Mouse (Mus musculus) midbrain, embryonic 14.5 days (tissue): ENCODE results near the gene Apopt1. TPM values are rescaled to one million over a fixed set of nuclear protein-coding genes. Genes with fewer than 3 reads are reported as not detected.
A peak's percentile ranks its signal among the peaks of the same experiment; 100 is the strongest.

Experiments used
- ATAC-seq: fragments of 200-750 bp; cut with Nextera tagmentation; 2 replicates; pipeline ENCODE4 v1.8.0; 2017; ENCODE audit warnings: moderate number of reproducible peaks, moderate library complexity; ENCODE audit not compliant: low FRiP score, low TSS enrichment
- DNase-seq: peaks from one replicate; pipeline ENCODE4 v3.0.0-alpha.2; 2015
- H3K27ac ChIP-seq: fragments of 300-500 bp; sonication (generic); replicated peaks from 2 replicates; pipeline ENCODE4 v1.5.1; 2014; ENCODE audit warnings: mild to moderate bottlenecking, low read depth, low read length, moderate library complexity
- H3K27me3 ChIP-seq: fragments of 300-500 bp; sonication (generic); 2 replicates; pipeline ENCODE4 v1.6.1; 2014; ENCODE audit warnings: low read length, control low read depth, mixed read lengths; ENCODE audit not compliant: control insufficient read depth, insufficient read depth
- H3K36me3 ChIP-seq: fragments of 300-500 bp; sonication (generic); 2 replicates; pipeline ENCODE4 v1.6.1; 2014; ENCODE audit warnings: low read length, control low read depth; ENCODE audit not compliant: control insufficient read depth, insufficient read depth
- H3K4me1 ChIP-seq: fragments of 300-500 bp; sonication (generic); 2 replicates; pipeline ENCODE4 v1.6.1; 2014; ENCODE audit warnings: mild to moderate bottlenecking, antibody characterized with exemption, low read length, control low read depth; ENCODE audit not compliant: control insufficient read depth, insufficient read depth
- H3K4me2 ChIP-seq: fragments of 300-500 bp; sonication (generic); 2 replicates; pipeline ENCODE4 v1.6.1; 2014; ENCODE audit warnings: mild to moderate bottlenecking, low read length, moderate library complexity
- H3K4me3 ChIP-seq: fragments of 300-500 bp; sonication (generic); replicated peaks from 2 replicates; pipeline ENCODE4 v1.5.1; 2014; ENCODE audit warnings: low read depth, low read length
- H3K9ac ChIP-seq: fragments of 300-500 bp; sonication (generic); replicated peaks from 2 replicates; pipeline ENCODE4 v1.6.1; 2014; ENCODE audit warnings: mild to moderate bottlenecking, low read length, moderate library complexity
- H3K9me3 ChIP-seq: fragments of 300-500 bp; sonication (generic); 2 replicates; pipeline ENCODE4 v1.6.1; 2016; ENCODE audit warnings: low read length, control low read depth, mixed read lengths; ENCODE audit not compliant: control insufficient read depth
- WGBS: fragments of 180-500 bp; shearing (Covaris S2); extraction: QIAGEN DNeasy Blood & Tissue Kit; methylation state at CpG from one replicate; pipeline ENCODE4 v1.1.7; 2014; 5-methylcytosine and 5-hydroxymethylcytosine counted together
- polyA plus RNA-seq: library from polyadenylated mRNA; unstranded; fragments of >200 nt; fragmentation: Nextera tagmentation; extraction: Ambion mirVana; gene quantifications from 2 replicates; pipeline ENCODE4 v1.2.1, GENCODE M21; 2014

The Apopt1 gene
- polyA plus RNA-seq, 1 experiment from 2014 or later = 57.6 TPM

DNA sequence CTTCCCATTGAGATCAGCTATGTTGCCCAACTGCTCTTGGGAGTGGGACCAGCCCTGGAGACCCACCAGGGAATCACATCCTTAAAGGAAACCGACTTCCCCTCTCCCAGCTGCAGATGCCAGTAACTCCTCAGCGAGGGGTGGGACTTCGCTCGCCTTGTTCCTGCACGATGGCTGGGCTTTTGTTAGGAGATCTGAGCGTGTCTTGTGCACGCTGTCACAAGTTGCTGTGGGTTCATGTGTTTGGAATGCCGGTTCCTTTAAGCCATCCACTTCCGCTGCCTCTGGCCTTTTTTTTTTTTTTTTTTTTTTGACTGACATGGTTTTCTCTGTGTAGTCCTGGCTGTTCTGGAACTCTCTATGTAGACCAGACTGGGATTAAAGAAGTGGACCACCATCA, 24.3 kb downstream of the Apopt1 start:
- DNase-seq (no peak), ATAC-seq (no peak)
- Histone ChIP-seq H3K36me3 (no peaks in the 10 kb centered on the region), H3K4me2 (no peak overlapping the region), H3K4me3 (no peak overlapping the region), H3K9me3 (no peaks in the 10 kb centered on the region), H3K27me3 (no peaks in the 10 kb centered on the region), H3K27ac (no peak overlapping the region), H3K9ac (no peak overlapping the region), H3K4me1 (no peaks in the 10 kb centered on the region)
- WGBS = 54% methylated on average over 9 of the region's 9 CpGs

DNA sequence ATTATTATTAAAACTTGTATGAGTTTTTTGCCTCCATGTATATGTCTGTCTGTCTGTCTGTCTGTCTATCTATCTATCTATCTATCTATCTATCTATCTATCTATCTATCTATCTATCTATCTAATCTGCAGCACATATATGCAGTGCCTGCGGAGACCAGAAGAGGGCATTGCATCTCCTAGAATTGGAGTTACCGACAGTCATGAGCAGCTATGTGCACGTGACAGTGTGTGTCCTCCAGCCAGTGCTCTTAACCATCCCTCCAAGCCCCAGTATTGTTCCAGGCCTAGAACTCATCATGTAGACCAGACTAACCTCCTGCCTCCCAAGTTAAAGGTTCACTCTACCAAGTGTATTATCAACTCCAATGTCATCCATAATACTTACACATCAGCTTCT, 25.7 kb downstream of the Apopt1 start:
- no peaks in the 10 kb centered on the region for H3K9me3 ChIP-seq
- DNase-seq (peak; percentile 69), ATAC-seq (no peak)
- no peaks in the 10 kb centered on the region for H3K36me3 ChIP-seq
- H3K4me3 ChIP-seq = no peak overlapping the region
- H3K27ac ChIP-seq = no peak overlapping the region
- H3K4me1 ChIP-seq = no peaks in the 10 kb centered on the region
- WGBS = 6% methylated on average over 3 of the region's 3 CpGs
- no peaks in the 10 kb centered on the region for H3K27me3 ChIP-seq
- H3K9ac ChIP-seq = no peak overlapping the region
- no peak overlapping the region for H3K4me2 ChIP-seq

DNA sequence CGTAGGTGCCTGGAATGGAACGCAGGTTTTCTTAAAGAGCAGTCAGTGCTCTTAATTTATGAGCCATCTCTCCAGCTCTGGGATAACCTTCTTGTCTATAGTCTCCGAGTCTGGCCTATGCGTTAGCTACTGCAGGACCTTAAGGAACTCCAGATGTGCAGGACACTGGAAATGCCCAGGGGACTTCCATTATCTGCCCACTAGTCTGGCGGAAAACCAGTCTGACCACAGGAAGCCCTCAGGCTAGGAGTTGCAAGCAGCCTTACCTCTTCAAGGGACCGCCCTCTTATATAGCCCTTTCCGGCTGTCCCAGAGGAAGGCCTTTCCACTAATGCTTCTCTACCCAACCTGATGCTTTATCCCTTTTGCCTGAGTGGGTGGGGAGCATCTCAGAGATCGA, 28.3 kb downstream of the Apopt1 start:
- WGBS = 89% methylated on average over 8 of the region's 8 CpGs
- DNase-seq = no peak
- Histone ChIP-seq H3K4me3 (no peak overlapping the region), H3K27me3 (no peaks in the 10 kb centered on the region), H3K4me2 (no peak overlapping the region), H3K4me1 (0 out of 2 replicates have a peak, but pooled peaks cover 3% of the 10 kb centered on the region), H3K36me3 (no peaks in the 10 kb centered on the region), H3K9ac (no peak overlapping the region), H3K9me3 (no peaks in the 10 kb centered on the region), H3K27ac (no peak overlapping the region)
- ATAC-seq = no peak

DNA sequence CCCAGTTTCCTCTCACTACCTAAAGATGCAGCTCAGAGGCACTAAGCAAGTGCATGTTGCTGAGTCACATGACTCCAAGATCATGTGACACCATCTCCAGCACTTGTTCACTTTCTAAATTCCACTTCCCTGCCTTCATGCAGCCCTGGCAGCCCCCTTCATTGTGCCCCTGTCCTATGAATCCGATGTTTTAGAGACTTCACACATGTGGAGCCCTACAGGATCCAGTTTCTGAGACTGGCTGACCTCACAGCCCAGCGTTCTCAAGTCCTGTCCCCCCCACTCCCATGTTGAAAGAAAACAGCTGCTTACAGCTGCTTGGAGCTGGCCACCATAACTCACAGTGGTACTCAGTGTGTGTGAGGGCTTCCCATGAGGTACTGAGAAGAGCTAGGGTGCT, 30.4 kb downstream of the Apopt1 start:
- Histone ChIP-seq H3K27me3 (no peaks in the 10 kb centered on the region), H3K9me3 (no peaks in the 10 kb centered on the region), H3K36me3 (no peaks in the 10 kb centered on the region), H3K4me2 (no peak overlapping the region), H3K9ac (no peak overlapping the region), H3K27ac (no peak overlapping the region), H3K4me1 (0 out of 2 replicates have a peak, but pooled peaks cover 3% of the 10 kb centered on the region), H3K4me3 (no peak overlapping the region)
- ATAC-seq (no peak), DNase-seq (no peak)
- 81% methylated on average over 2 of the region's 2 CpGs for WGBS

DNA sequence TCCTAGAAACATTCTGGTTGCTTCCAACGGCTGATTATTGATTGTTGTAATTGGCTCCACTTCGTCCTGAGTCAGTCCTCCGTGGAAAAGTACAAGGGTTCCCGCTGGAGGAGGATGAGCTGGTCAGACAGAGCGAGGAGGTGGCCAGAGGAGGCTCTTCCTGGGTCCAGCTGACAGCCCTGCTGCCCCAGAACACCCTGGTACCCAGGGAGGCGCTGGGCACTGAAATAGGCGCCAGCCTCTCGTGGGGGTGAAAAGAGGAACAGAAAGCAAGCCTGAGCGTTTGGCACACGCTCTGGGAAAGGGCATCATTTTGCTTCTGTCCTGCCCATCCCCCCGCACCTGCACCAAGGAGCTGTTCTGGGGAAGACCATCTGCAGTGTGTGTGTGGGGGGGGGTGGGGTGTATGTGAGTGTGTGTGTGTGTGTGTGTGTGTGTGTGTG, 30.9 kb downstream of the Apopt1 start:
- Histone ChIP-seq H3K9me3 (no peaks in the 10 kb centered on the region), H3K27ac (no peak overlapping the region), H3K4me3 (no peak overlapping the region), H3K9ac (no peak overlapping the region), H3K4me2 (no peak overlapping the region), H3K27me3 (no peaks in the 10 kb centered on the region), H3K4me1 (0 out of 2 replicates have a peak, but pooled peaks cover 3% of the 10 kb centered on the region), H3K36me3 (no peaks in the 10 kb centered on the region)
- DNase-seq (no peak), ATAC-seq (no peak)
- 78% methylated on average over 11 of the region's 11 CpGs for WGBS

DNA sequence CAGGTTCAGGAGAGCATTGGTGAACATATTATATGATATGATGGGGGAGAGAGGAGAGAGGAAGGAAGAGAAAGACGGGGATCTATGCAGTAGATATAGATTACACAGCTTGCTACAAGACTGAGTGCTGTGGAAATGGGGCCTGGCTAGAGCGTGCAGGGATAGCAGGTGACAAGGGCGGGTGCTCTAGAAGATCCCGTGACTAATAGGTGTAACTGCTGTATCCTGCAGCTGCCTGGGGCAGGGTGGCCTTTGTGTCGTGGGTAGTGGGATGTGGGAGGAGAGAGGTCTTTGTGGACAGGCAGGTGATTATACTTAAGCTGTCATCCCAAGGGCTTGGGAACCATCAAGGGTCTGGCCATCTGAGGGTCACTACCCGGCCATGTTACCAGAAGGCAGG, 32.2 kb downstream of the Apopt1 start:
- no peak for DNase-seq
- no peak for ATAC-seq
- Histone ChIP-seq H3K36me3 (no peaks in the 10 kb centered on the region), H3K4me3 (no peak overlapping the region), H3K4me1 (0 out of 2 replicates have a peak, but pooled peaks cover 3% of the 10 kb centered on the region), H3K9me3 (no peaks in the 10 kb centered on the region), H3K27me3 (no peaks in the 10 kb centered on the region), H3K9ac (no peak overlapping the region), H3K27ac (no peak overlapping the region), H3K4me2 (no peak overlapping the region)
- WGBS = 66% methylated on average over 6 of the region's 6 CpGs

DNA sequence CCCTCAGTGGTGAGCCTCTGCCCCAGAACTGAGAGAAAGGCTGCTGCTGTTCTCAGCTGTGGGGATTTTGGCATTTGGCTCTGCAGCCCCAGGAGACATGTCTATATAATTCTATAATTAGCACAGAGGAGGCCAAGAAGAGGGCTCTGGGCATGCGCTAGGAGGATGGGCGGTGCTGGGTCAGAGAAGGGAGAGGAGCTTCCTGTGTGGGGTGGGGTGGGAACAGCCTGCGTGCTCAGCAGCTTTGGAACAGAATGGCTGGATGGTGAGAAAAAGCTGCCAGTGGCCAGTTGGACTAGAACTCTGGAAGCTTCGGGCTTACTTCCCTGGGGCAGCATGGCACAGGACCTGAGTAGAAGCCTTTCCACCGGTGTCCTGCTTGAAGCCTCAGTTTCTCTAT, 33.0 kb downstream of the Apopt1 start:
- ATAC-seq = no peak
- Histone ChIP-seq H3K4me2 (no peak overlapping the region), H3K4me3 (no peak overlapping the region), H3K36me3 (no peaks in the 10 kb centered on the region), H3K9me3 (no peaks in the 10 kb centered on the region), H3K4me1 (0 out of 2 replicates have a peak, but pooled peaks cover 3% of the 10 kb centered on the region), H3K27me3 (no peaks in the 10 kb centered on the region), H3K9ac (0 out of 2 replicates have a peak overlapping the region, but pooled peaks have one; percentile 12), H3K27ac (0 out of 2 replicates have a peak overlapping the region, but pooled peaks have one; percentile 8)
- DNase-seq = peak; percentile 49
- 74% methylated on average over 5 of the region's 5 CpGs for WGBS

DNA sequence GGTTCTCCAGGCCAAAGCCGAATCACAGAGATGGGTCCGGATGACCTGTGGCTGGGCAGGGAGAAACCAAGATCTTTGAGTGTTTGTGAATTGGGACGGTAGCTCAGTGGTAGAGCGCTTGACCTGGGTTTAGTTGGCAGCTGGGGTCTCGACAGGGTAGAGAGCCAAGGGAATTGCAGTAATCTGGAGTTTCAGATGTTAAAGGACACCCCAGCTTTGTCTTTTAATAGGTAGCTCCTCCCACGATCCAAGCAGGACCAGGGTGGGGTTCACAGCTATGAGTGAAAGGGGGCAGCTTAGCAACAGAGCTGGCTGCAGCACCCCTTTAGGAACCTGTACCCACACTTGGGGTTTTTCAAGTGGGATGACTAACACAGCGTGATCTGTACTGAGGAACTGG, 34.4 kb downstream of the Apopt1 start:
- no peak overlapping the region for H3K27ac ChIP-seq
- DNase-seq (no peak), ATAC-seq (no peak)
- H3K9me3 ChIP-seq = no peaks in the 10 kb centered on the region
- H3K4me2 ChIP-seq = no peak overlapping the region
- no peaks in the 10 kb centered on the region for H3K27me3 ChIP-seq
- H3K4me3 ChIP-seq = no peak overlapping the region
- no peaks in the 10 kb centered on the region for H3K36me3 ChIP-seq
- H3K4me1 ChIP-seq = 0 out of 2 replicates have a peak, but pooled peaks cover 3% of the 10 kb centered on the region
- 81% methylated on average over 7 of the region's 7 CpGs for WGBS
- H3K9ac ChIP-seq = no peak overlapping the region

DNA sequence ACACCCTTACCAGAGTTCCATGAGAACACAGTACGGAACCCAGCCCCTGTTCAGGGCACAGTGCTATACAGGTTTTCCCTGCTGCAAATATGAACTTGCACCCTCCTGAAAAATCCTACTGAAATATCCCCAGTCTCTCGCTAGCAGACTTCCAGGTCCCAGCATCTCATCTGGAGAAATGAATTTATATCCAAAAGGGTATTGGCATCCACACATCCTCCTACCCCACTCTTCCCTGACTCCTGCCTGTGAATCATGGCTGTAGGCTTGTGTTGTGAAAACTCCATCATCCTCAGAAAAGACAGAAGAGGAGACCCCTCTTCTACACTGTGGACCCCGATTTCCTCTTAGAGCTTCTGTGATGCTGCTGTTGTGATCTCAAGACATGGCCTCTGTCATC, 37.7 kb downstream of the Apopt1 start:
- no peak overlapping the region for H3K4me2 ChIP-seq
- WGBS = 92% methylated on average over 3 of the region's 3 CpGs
- no peaks in the 10 kb centered on the region for H3K36me3 ChIP-seq
- no peak overlapping the region for H3K27ac ChIP-seq
- ATAC-seq (no peak), DNase-seq (no peak)
- H3K4me1 ChIP-seq = 0 out of 2 replicates have a peak, but pooled peaks cover 3% of the 10 kb centered on the region
- H3K9me3 ChIP-seq = no peaks in the 10 kb centered on the region
- no peak overlapping the region for H3K4me3 ChIP-seq
- no peak overlapping the region for H3K9ac ChIP-seq
- H3K27me3 ChIP-seq = no peaks in the 10 kb centered on the region
